Mouse (Mus musculus) CD4-positive helper T cell, adult 2 months (primary cell): ENCODE results near the gene Mapkapk2.

ENCODE experiments used
- DNase-seq: peaks from one replicate; pipeline ENCODE4 v3.0.0-alpha.2; 2012; ENCODE audit warnings: low read depth, missing footprints, low spot score

The Mapkapk2 gene

DNA sequence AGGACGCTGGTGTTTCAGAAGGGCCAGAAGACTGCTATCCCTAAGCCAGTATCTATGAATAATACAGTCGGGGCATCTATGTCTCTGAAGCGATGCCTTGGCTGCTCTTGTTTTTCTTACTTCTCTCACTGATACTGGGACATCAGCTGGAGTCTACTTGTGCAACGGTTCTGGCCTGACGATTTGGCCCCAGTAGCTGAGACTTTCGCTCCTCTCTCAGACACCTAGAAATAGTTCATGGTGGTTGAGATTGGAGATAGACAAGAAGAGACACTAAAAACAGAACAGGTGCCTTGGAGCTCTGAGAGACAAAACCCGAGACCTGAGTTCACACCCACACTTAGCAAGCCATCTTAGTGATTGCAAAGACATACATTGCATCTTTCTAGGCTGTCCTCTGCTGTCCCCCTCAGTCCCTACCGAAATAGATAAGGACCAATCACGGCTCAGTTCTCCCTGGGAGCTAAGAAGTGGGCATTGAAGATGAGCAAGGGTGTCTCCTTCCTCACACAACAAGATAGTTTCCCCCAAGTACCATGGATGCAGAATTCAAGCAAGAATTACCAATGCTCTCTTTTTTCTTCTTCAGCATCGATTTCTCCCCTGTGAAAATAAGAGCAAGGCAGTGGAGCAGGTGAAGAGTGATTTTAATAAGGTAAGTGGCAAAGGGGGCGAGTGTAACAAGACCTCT lies 75.6 kb downstream of the Mapkapk2 start:
- DNase-seq: no peak

GRCm38 (mm10) chr1:131021438-131021837 lies 76.2 kb downstream of the Mapkapk2 start:
- peak; percentile 56 for DNase-seq

GRCm38 (mm10) chr1:131020425-131021310 lies 77.0 kb downstream of the Mapkapk2 start:
- no peak for DNase-seq

DNA sequence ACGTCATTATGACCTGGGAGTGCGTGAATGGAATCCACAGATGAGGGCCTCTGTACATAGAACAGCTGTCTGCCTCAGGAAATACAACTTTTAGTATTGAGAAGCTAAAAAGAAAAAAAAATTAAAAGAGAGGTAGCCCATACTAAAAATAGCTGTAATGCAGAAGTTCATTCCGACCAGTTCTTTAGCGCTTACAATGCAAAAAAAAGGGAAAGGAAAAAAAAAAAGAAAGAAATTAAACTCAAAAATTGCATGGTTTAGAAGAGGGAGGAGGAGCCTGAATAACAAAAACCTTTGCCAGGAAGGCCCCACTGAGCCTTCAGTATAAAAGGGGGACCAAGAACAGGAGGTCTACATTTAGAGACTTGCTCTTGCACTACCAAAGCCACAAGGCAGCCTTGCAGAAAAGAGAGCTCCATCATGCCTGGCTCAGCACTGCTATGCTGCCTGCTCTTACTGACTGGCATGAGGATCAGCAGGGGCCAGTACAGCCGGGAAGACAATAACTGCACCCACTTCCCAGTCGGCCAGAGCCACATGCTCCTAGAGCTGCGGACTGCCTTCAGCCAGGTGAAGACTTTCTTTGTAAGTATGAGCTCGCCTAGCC lies 78.0 kb downstream of the Mapkapk2 start, which contains the start of gene Il10:
Gene Il10, plus strand, starts transcription at position 354 of the 607 bp plus-strand sequence.
- DNase-seq: no peak

- DNase-seq: no peak
Observed at GRCm38 (mm10) chr1:131015879-131016278, 81.7 kb downstream of the Mapkapk2 start.

DNA sequence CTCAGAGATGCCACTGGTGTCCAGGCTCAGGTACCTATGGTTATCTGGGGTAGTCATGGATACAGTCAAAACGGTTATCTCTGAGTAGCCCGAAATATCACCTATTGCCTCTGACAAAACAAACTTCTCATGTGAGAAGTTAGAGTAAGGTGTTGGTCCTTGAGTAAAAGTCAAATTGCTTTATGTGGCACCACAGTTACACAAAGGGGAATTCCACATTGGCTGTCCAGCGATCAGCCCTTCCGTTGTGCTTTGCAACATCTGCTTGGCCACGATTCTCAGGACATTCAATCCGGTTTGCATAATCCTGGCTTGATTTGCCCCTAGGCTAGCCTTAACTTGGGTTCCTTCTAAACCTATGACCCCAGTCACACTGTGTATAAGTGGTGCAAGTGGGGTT lies 82.3 kb downstream of the Mapkapk2 start:
- no peak for DNase-seq

DNA sequence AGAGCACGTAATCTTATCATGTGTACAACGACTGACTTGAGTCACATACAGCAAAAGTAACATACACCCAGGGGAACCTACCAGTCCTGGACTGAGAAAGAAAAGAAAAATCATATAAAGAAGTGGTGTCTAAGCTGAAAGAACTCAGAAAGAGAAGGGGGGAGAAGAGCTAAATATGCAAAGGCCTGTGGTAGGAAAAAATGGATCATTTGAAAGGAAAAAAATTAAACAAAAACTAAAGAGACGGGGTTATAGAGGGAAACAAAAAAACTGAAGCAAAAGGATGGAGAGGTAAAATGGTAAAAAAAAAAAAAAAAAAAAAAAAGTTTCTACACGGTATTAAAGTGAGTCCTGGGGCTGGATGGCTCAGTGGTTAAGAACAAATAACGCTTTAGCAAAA lies 83.7 kb downstream of the Mapkapk2 start:
- no peak for DNase-seq

DNA sequence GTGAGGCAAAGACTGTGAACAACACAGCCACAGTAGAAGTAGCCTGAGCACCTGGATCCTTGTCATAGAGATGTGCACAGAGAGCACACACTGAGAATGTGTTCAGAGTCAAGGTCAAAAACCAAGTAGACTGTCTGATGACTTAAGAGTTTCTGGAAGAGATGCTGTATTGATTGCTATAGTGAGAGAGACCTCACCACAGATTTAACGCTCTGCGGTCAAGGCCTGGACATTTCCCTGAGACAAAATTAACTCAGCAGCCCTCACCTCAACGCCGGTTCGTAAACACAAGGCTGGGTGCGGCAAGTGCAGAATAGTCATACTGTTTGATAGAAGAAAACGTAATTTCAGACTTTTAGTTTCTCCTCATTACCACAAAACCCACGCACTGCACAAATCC lies 85.1 kb downstream of the Mapkapk2 start:
- no peak for DNase-seq

DNA sequence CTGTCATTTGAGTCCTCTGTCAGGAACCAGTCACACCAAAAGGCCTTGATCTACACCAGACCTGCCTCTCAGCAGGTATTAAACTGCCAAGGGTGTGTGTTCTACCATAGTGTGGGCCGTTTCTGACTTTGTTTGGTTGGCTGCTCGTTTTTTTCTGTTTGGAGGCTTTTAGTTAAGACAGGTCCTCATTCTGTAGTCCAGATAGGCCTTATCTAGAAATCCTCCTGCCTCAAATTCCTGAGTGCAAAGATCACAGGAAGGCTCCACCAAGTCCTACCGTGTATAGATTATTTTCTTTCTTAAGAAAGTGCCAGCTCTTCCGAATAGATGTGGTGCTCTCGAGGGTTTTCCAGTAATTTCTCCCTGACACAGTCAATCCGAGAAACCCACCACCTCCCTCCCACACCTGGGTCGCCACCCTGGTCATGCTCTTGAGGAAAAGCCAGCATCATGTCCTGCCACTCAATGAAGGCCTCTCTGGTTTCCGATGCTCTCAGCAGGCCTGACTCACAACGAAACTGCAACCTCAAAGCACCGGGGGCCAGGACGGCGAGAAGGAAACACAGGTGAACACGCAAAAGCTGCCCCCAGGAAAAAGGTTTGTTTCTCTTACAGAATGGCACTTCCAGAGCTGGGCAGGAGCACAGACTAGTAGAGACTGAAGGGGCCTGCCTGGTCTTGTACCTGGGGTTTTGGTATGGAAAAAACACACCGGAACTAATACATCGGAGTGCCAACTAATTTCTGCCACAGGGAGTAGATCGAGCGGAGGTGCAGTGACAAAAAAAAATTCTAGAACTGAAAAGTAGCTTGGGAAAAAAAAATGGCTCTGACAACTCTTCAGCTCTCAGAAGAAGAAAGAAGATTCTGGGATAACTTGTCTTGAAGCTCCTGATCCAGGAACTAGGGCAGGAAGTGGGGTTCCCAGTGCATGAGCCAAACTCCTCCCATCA lies 87.1 kb downstream of the Mapkapk2 start:
- peak; percentile 84 for DNase-seq

DNA sequence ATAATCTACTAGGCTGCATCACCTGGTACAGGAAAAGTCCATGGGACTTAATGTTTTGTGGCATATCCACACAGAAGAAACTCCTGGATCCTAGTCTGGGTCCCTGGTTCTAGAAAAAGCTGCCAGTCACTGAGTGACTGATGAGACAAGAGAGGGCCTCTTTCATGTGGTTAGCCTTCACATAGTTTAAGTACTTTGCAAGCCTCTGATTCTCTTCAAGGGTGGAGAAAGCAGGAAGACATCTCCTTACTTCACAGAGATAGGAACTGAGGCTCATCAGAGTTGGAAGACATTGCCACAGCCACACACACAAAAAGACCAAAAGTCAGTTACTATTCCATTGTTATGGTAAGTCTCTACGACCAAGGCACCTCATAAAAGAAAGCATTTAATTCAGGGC lies 91.6 kb downstream of the Mapkapk2 start:
- peak; percentile 52 for DNase-seq
